Mouse (Mus musculus) liver, postnatal 0 days (tissue): Measurements from ENCODE around the gene Edn2.

Source experiments
- CTCF ChIP-seq: sonication (generic); IDR thresholded peaks from 2 replicates; pipeline ENCODE4 v1.5.1; 2016; ENCODE audit warnings: antibody characterized with exemption, low read depth
- EP300 ChIP-seq: IDR thresholded peaks from 2 replicates; pipeline ENCODE4 v1.6.1; 2016; ENCODE audit warnings: antibody characterized with exemption, low read depth, mild to moderate bottlenecking

DNA sequence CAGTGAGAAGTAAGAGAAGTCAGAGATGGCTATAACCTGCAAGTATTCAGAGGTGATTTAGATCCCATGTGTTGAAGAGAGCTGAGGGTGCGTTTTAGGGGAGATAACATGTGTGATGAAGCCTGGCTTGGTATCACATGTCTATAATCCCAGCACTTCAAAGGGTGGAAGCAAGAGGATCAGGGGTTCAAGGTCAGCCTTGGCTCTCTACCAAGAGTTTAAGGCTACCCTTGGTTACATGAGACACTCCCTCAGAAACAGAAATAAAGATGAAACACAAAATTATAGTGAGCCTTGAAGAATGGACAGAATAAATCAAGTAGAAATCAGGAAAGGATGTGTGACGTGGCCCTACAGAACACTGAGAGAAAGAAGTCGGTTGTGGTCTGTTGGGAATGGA, 7.3 kb upstream of the Edn2 start:
- TF ChIP-seq CTCF (no peak), EP300 (no peak)
